Mouse (Mus musculus): ENCODE results near the gene Sephs1. TPM values are rescaled to one million over a fixed set of nuclear protein-coding genes. Genes with fewer than 3 reads are reported as not detected.
"Not testable (repeated sequence)": the region's sequence is repeated elsewhere in the genome, so short reads cannot be mapped to it uniquely, and the experiment has no call there.

The Sephs1 gene
- total RNA-seq, 2 experiments from 2014 or later: 35.0 to 35.2 TPM

DNA sequence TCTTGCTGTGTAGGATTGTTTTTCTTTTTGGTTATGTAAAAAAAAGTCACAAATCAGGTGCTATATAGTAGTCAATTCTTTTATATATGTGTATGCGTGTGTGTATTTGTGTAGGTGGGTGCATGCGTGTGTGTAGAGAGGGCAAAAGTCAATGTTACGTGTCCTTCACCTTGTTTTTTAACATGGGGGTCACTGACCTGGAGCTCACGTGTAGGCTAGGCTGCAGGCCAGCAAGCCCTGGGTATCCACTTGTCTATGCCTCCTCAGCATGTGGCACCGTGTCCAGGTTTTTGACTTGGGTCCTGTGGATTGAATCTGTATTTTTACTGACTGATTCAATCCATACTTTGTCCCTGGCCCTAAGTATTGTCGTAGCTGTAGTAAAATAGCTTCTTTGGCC lies 19.3 kb downstream of the Sephs1 start:
- DNase-seq (ENCODE audit: low spot score in 2 of 2): no peak
- intact Hi-C loops (cut with DNase I): no loop called here

DNA sequence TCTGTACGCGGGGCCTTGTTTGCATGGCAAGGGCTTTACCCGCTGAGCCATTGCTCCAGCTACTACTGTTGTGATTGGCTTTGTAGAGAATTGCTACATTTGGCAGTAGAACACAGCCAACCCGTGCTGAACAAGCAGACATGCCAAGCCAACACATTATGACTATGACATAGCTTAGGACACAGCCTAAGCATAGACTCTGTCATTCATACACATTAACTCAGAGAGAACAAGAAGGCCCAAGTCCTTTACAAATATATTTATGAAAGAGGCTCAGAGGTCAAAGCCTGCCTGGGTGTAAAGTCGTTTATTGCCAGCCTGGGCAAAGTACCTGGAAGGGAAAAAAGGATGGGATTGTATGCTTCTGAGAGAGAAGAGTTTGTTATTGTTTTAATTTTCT lies 21.0 kb downstream of the Sephs1 start:
- intact Hi-C loops (cut with DNase I): no loop called here
- no peak for DNase-seq (ENCODE audit: low spot score in 2 of 2)

DNA sequence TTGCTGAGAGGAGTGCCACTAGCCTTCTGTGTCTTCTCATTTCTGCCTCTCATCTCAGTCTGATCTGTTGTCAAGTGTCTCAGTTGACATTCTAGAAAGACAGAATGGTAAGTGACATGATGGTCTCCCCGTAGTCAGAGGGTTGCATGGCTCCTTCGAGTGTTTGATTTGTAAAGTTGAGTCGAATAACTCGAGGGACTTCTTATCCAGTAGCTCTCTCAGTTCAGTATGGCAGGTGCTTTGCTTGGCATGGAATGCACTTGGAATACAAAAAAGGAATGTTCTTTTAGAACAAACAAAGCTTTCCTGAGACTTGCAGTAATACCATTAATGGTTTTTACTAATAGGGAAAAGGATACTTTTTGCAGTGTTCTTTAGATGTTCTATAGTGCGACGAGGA lies 25.8 kb downstream of the Sephs1 start:
- intact Hi-C loops (cut with DNase I): no loop called here

DNA sequence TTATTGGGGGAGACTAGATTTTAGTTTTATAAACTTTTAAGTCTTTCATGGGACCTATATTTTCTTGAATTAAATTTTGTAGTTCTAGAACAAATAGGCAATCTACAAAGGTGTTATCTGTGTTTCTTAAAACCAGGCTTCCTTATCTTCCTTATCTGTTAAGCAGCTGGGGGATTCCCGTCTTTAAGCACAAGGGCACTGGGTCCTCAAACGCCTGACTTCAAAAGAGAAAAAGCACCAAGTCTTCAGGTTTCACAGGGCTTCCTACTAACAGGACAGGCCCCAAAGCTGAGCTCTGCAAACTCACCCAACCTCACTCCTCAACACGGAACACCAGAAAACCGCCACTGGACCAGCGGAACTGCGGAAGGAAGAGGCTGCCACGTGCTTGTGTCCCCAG lies 26.6 kb downstream of the Sephs1 start:
- intact Hi-C loops (cut with DNase I): no loop called here

More for the DNA sequence above, 25.8 kb downstream of the Sephs1 start:
- DNase-seq (ENCODE audit: low spot score in 2 of 2): no peak

DNA sequence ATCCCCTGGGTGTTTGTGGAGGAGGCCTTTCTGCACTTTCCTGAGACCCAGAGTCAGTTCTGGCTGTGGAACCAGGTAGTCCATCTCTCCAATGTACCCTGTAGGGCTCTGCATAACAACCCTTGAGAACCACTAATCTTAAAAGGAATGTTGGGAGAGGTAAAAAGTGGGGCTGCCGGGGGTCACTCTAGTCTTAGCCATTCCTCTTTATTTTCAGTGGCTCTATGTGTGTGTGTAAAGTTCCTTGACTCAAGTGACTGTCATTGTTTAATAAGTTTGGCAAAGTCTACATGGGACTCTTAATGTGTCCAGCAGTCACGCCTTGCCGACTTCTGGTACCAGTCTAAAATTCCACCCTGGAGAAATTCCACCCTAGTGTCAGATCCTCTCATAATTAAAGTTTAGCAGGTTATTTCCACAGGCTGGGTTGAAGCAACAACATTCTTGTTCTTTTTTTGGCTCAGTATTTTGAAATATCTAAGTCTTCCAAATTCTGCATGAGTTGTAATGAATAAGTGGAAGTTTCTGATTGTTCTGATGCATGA lies 27.5 kb downstream of the Sephs1 start:
- no peak for DNase-seq (ENCODE audit: low spot score in 2 of 2)
- intact Hi-C loops (cut with DNase I): no loop called here

More for the DNA sequence above, 26.6 kb downstream of the Sephs1 start:
- no peak for DNase-seq (ENCODE audit: low spot score in 2 of 2)

DNA sequence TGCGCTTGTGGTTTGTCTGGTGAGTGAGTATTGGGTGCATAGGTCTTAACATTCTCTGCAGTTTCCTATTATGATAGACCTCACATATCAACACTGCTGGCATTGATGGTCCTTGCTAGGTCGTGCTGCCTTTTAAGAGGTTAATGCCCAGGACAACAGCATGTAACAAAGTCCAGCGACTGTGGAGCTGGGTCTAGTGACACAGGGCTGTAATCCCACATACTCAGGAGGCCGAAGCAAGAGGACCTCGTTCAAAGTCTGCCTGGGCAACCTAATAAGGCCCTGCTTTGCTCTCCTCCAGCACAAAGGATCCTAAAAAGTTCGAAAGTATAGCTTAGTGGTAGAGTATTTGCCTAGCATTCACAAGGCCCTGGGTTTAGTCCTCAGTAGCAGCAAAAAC lies 28.5 kb downstream of the Sephs1 start:
- no peak for DNase-seq (ENCODE audit: low spot score in 2 of 2)
- intact Hi-C loops (cut with DNase I): loop anchor here (10.0 kb wide), 2 partner anchors 115 to 155 kb away; partner anchors contain the start of gene Optn

DNA sequence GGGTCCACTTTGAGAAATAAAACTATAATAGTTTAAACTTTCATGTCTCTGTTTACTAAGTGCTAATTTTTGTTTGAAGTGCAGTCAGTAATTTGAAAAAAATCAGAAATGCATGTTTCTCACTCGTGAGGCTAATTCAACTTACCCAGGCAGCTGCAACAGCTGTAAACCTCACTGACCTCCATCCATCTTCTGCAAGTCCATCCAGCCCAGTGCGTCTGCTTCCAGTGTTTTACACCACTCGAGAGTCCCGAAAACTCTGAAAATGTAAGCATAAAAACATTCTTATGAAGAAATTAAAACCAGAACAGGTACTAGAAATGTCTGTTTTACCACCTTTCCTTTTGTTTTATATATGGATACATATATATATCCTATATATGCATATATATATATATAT lies 29.2 kb downstream of the Sephs1 start:
- intact Hi-C loops (cut with DNase I): loop anchor here (10.0 kb wide), 2 partner anchors 114 to 154 kb away; partner anchors contain the start of gene Optn
- DNase-seq (ENCODE audit: low spot score in 2 of 2): no peak

DNA sequence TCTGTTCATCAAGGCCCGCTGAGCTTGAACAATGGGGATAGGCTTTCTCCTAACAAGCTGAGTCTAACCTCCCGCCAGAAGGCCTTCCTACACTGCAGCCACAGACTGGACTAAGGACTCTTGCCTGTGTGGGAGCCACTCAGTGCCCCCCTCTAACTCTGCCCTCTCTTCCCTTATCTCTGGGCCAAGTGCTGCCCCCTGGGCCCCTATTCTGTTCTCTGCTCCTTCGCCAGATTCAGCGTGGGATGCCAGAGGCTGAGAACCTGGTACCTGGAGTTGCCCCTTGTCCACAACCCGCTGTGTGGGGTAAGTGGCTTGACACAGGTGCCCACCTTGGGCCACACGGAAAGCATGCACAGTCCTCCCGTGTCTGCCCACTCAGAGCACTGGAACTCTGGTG lies 32.6 kb downstream of the Sephs1 start:
- intact Hi-C loops (cut with DNase I): loop anchor here (10.0 kb wide), 2 partner anchors 111 to 151 kb away; partner anchors contain the start of gene Optn

DNA sequence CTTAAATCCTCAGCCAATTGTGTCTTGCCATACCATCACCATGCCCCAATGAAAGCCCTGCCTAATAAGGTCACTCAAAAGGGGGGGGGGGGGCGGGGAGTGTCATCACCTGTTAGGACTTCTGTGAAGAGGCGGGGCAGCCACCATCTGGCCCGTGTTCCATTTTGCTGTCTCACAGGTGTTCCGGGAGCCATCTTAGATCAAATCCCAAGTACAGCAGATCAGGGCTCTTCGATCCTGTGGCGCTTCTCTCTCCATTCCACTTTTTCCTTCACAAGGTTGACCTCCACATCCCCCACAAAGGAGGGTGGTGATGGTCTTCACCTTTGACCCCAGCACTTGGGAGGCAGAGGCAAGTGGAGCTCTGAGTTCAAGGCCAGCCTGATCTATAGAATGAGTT lies 34.7 kb downstream of the Sephs1 start:
- intact Hi-C loops (cut with DNase I): loop anchor here (10.0 kb wide), 2 partner anchors 109 to 149 kb away; partner anchors contain the start of gene Optn
- DNase-seq (ENCODE audit: low spot score in 2 of 2): no peak

More for the DNA sequence above, 32.6 kb downstream of the Sephs1 start:
- DNase-seq (ENCODE audit: low spot score in 2 of 2): no peak

DNA sequence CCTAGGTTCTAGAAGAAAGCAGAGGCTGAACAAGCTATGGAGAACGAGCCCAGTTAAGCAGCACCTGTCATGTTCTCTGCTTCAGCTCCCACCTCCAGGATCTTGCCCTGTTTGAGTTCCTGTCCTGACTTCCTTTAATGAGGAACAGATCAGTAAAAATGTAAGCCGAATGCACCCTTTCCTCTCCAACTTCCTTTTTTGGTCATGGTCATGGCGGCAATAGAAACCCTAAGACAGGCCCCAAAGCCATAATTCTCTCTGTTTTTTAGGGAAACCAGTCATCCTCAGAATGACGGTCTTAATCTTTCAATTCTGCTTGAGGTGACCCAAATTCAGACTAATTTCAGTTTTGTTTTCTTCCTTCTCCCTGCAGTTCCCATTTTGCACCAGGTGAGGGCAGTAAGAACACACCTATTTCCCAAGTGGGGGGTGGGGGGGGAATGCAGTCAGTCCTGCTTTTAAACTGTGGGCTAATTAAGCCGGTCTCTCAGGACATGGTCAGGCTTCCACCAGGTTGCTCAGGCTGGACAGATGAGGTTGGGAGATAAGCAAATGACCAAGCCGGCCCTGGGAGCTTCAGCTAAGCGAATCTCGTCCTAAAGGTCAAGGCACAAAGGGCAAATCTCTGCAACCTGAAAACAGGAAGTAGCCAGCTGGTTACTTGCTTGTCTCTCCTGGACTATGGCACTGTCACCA lies 36.1 kb downstream of the Sephs1 start:
- intact Hi-C loops (cut with DNase I): loop anchor here (10.0 kb wide), 2 partner anchors 107 to 147 kb away; partner anchors contain the start of gene Optn
- DNase-seq (ENCODE audit: low spot score in 2 of 2): peak; percentile 45 to 68

DNA sequence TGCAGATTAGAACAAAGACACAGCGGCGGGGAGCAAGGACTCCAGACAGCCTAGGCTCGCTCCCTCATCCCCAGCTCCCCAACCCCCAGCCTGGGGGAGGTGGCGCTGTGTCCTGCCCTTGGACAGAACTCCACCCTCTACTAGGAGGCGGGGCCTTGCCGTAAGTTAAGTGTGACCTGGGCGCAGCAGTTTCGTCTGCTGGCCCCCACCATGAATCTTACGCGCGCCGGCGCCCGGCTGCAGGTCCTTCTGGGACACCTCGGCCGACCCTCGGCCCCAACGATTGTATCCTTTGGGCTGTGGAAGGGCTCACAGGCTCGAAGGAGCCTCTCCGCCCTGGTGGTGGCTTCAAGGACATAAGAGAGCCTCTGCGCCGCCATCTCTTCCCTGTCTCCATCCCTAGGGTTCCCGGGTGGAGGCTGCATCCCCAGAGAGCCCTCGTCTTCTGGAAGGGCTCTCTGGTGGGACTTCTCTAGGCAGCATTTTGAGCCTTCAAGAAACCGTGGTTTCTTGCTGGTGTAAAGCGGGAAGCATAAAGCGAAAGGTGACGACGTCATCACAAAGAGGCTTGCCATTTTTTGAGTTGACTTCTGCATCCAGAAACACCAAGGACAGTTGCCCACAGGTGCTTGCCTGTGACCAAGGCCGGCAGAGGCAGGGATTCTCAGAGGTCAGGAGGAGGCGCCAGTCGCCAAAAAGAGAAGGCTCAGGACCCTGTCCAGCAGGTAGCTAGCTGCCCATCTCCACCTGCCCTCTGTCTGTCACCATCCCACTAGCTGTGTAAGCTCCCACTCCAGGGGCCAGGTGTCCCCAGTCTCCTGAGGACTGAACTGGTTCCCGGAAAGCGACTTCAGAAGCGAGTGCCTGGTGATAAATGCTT lies 37.7 kb downstream of the Sephs1 start, which contains the start of gene Phyh:
TSS of gene Phyh (plus strand) at position 160 of the 880 bp plus-strand sequence.
- DNase-seq (ENCODE audit: low spot score in 2 of 2): peak; percentile 68 to 72
- intact Hi-C loops (cut with DNase I): loop anchor here (10.0 kb wide), 2 partner anchors 106 to 146 kb away; partner anchors contain the start of gene Optn

DNA sequence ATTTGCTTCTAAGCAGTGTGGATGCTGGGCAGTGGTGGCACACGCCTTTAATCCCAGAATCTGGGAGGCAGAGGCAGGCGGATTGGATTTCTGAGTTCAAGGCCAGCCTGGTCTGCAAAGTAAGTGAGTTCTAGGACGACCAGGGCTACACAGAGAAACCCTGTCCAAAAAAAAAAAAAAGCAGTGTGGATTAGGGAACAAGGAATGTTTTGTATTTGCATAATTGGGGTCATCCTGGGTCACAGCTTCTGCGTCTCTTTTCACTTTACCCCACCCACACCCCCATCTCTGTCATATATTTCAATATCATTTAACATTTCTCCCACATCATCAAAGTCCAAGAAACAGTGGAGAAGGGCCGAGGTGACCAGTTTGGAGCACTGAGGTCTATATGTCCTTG lies 39.7 kb downstream of the Sephs1 start:
- intact Hi-C loops (cut with DNase I): no loop called here
- DNase-seq (ENCODE audit: low spot score in 2 of 2): no peak

DNA sequence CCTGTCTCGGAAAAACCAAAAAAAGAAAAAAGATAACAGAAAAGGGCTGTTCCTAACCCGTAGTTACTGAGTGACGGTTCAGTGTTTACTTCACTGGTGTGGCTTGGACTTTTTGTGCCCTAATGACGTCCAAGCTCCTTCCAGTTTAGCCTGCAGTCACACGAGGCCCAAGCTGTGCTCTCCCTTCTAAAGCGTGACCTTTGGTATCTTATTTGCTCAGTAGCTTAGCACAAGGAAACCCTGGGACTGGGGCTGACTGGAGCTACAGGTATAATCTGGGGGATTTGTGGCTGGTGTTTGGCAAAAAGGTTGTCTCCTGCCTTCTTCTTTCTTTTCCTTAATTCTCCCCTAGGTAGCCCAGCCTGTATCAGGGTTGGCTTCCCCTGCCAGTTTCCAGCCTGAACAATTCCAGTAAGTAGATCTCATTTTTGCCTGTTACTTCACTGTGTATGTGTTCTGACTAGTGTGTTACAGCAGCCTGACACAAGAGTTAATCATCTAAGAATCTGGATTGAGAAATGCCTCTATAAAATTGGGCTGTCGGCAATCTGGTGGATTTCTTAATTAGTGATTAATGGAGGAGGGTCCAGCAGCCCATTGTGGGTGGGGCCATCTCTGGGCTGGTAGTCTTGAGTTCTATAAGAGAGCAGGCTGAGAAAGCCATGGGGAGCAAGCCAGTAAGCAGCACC lies 41.3 kb downstream of the Sephs1 start:
- intact Hi-C loops (cut with DNase I): no loop called here
- no peak for DNase-seq (ENCODE audit: low spot score in 2 of 2)

DNA sequence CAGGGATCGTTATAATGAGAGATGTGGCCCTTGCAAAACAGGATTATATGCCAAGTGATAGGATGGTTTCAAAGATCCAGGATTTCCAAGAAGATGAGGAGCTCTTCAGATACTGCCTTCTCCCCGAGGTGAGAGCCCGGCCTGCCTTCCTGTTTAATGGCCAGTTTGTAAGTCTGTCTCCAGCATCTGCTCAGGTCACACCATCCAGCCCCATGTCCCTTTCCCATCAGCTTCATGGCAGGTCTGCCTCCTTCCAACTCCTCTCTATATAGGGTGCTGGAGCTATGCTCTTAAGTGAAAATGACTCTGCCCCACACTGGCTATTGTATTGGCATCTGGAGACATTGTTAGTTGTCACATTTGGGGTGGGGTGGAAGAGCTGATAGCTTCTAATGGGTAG lies 46.0 kb downstream of the Sephs1 start:
- intact Hi-C loops (cut with DNase I): no loop called here
- DNase-seq (ENCODE audit: low spot score in 2 of 2): no peak

DNA sequence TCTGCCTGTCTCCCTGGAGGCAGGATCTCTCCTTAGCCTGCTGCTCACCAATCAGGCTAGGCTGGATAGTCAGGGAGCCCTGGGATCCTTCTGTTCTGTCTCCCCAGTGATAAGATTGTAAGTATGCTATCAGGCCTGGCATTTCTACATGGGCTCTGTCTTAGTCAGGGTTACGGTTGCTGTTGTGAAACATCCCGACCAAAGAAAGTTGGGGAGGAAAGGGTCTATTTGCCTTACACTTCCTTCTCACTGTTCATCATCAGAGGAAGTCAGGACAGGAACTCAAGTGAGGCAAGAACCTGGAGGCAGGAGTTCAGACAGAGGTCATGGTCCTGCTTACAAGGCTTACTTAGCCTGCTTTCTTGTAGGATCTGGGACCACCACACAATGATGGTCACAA lies 47.9 kb downstream of the Sephs1 start:
- DNase-seq (ENCODE audit: low spot score in 2 of 2): no peak
- intact Hi-C loops (cut with DNase I): no loop called here

DNA sequence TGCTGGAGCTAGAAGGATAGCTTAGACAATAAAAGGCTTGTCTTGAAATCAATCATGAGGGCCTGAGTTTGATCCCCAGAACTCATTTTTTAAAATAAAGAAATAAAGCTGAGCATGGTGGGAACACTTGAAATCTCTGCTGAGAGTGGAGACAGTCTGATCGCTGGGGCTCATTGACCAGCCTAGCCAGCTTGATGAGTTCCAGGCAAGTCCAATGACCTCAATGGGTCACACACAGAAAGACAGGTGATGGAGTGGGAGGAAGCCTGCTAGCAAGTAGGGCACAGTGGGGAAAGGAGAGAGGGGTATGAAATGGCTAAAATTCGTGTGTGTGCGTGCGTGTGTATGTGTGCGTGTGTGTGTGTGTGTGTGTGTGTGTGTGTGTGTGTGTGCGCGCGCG lies 53.2 kb downstream of the Sephs1 start:
- intact Hi-C loops (cut with DNase I): no loop called here
- no peak for DNase-seq (ENCODE audit: low spot score in 2 of 2)

DNA sequence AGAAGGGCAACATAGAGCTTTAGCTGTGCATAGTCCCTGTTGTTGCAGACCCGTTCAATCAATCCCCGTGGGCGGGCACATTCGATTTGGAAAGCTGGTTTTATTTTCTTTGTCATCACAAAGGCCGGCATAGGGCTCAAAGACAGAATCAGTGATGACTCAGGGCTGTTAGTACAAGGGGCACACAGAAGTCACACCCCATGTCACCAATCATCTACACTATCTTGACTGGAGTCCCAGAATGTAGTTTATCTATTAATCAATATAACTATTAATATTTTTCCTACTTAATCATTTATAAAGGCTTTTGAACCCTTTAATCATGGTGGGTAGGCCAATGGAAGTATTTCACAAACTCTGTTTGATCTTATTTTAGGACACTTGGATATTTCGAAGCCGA lies 56.6 kb downstream of the Sephs1 start:
- DNase-seq (ENCODE audit: low spot score in 2 of 2): no peak
- intact Hi-C loops (cut with DNase I): no loop called here

DNA sequence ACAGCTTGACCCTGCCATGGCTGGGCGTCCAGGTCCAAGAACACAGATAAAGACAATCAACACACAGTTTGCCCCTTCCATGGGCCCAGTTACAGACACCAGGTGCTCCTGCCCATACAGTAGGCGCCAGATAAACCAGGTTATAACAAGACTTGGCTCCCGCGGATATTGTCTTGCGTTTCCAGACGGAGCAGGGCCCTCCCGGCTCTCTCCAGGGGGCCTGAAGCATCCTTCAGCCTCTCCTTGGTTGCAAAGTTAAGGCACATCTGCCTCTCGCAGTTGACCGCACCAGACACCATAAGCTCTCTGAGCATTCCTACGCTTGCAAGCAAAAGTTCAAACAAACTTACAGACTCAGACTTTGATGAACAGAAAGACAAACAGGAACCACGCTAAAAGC lies 59.5 kb downstream of the Sephs1 start:
- DNase-seq (ENCODE audit: low spot score in 2 of 2): no peak
- intact Hi-C loops (cut with DNase I): no loop called here

DNA sequence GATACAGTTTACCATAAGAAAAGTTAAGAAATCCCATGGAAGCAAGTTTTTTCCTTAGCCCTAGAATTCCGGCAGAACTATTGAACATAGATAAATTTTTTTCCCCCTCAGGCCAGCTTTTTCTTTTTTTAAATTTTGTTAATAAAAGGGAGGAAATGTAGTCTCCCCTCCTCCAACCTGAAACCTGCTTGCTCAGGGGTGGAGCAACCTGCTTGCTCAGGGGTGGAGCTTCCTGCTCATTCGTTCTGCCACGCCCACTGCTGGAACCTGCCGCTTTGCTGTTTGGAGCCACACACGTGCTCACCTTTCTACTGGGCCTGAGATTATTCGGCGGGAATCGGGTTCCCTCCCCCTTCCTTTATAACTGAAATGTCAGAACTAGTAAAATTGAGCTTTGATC lies 68.3 kb downstream of the Sephs1 start:
- intact Hi-C loops (cut with DNase I); DNase-seq (ENCODE audit: low spot score in 2 of 2): not testable (repeated sequence)

Data from left cerebral cortex, postnatal 14 days (tissue).